Mouse (Mus musculus): Measurements from ENCODE around the gene Gm8024. TPM values are rescaled to one million over a fixed set of nuclear protein-coding genes. Genes with fewer than 3 reads are reported as not detected.

Gm8024 gene
- not detected for polyA plus RNA-seq (2014; fragmentation: Illumina TruSeq; extraction: RNeasy Lipid Tissue Mini Kit (QIAGEN cat#74804))

DNA sequence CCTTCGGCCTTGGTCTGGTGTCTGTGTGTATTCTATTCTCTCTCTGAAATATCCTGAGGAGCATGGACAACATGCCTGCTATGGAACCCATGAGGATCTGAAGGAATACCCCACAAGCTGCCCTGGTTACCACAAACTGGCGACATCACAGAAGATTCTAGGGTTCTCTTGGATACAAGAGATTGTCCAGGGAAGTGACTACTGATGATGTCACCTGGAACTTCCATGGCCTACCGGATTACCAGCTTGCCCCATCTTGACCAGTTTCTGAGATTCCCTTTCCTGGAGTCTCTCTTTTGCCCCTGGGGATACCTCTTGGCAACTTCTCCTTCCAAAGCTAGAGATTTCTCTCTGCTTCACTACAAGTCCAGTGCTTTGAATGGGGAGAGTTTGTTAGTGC lies at the start of gene Gm8024:
Gm8024 (minus strand) TSS at position 101 of the 400 bp plus-strand sequence.

GRCm38 (mm10) chr14:42502249-42502648 lies 21.8 kb downstream of the Gm8024 start, which contains the start of gene Gm8020:
TSS of gene Gm8020 (minus strand) at chr14:42502349.

Other genes with a start within 250 kb of the Gm8024 start
- not detected for gene Gm9611, start 226.9 kb downstream of the Gm8024 start, polyA plus RNA-seq (2014; fragmentation: Illumina TruSeq; extraction: RNeasy Lipid Tissue Mini Kit (QIAGEN cat#74804))
- 1.3 TPM for gene Gm7995, start 214.1 kb downstream of the Gm8024 start, polyA plus RNA-seq (2014; fragmentation: Illumina TruSeq; extraction: RNeasy Lipid Tissue Mini Kit (QIAGEN cat#74804))
- not detected for gene Gm8005, start 84.6 kb downstream of the Gm8024 start, polyA plus RNA-seq (2014; fragmentation: Illumina TruSeq; extraction: RNeasy Lipid Tissue Mini Kit (QIAGEN cat#74804))
- not detected for gene Gm8011, start 60.4 kb downstream of the Gm8024 start, polyA plus RNA-seq (2014; fragmentation: Illumina TruSeq; extraction: RNeasy Lipid Tissue Mini Kit (QIAGEN cat#74804))
- gene Gm8020, start 21.9 kb downstream of the Gm8024 start, polyA plus RNA-seq (2014; fragmentation: Illumina TruSeq; extraction: RNeasy Lipid Tissue Mini Kit (QIAGEN cat#74804)), result not detected
- not detected for gene Gm17124, start 75.6 kb upstream of the Gm8024 start, polyA plus RNA-seq (2014; fragmentation: Illumina TruSeq; extraction: RNeasy Lipid Tissue Mini Kit (QIAGEN cat#74804))
- not detected for gene Gm3633, start 117.6 kb upstream of the Gm8024 start, polyA plus RNA-seq (2014; fragmentation: Illumina TruSeq; extraction: RNeasy Lipid Tissue Mini Kit (QIAGEN cat#74804))
- gene Gm10378, start 131.7 kb upstream of the Gm8024 start, polyA plus RNA-seq (2014; fragmentation: Illumina TruSeq; extraction: RNeasy Lipid Tissue Mini Kit (QIAGEN cat#74804)), result not detected
- not detected for gene Gm3015, start 244.5 kb upstream of the Gm8024 start, polyA plus RNA-seq (2014; fragmentation: Illumina TruSeq; extraction: RNeasy Lipid Tissue Mini Kit (QIAGEN cat#74804))

All from ovary, adult 10 weeks (tissue).